Mouse (Mus musculus) erythroid progenitor cell, adult 5-6 weeks (primary cell): Measurements from ENCODE around the gene Oasl1. TPM values are rescaled to one million over a fixed set of nuclear protein-coding genes. Genes with fewer than 3 reads are reported as not detected.
"Not testable (repeated sequence)": the region's sequence is repeated elsewhere in the genome, so short reads cannot be mapped to it uniquely, and the experiment has no call there.

Source experiments
- ATAC-seq: replicated peaks from 2 replicates; pipeline ENCODE4 v1.8.0; 2016; ENCODE audit warnings: moderate number of reproducible peaks, mild to moderate bottlenecking, moderate TSS enrichment, inconsistent platforms; ENCODE audit not compliant: poor library complexity, low FRiP score, severe bottlenecking
- total RNA-seq, 2 experiments: library from RNA; stranded (forward) in 1 of 2; stranded (reverse) in 1 of 2; fragments of 150-400 nt in 1 of 2; fragments of 186-747, 209-891 nt in 1 of 2; gene quantifications; 2 replicates each; pipeline versions ENCODE4 v1.2.3 to v1.2.4; 2015 to 2017; ENCODE audit warnings: low replicate concordance in 2 of 2

Oasl1 gene
- total RNA-seq, 2 experiments from 2014 or later, result 5.4 to 20.0 TPM

DNA sequence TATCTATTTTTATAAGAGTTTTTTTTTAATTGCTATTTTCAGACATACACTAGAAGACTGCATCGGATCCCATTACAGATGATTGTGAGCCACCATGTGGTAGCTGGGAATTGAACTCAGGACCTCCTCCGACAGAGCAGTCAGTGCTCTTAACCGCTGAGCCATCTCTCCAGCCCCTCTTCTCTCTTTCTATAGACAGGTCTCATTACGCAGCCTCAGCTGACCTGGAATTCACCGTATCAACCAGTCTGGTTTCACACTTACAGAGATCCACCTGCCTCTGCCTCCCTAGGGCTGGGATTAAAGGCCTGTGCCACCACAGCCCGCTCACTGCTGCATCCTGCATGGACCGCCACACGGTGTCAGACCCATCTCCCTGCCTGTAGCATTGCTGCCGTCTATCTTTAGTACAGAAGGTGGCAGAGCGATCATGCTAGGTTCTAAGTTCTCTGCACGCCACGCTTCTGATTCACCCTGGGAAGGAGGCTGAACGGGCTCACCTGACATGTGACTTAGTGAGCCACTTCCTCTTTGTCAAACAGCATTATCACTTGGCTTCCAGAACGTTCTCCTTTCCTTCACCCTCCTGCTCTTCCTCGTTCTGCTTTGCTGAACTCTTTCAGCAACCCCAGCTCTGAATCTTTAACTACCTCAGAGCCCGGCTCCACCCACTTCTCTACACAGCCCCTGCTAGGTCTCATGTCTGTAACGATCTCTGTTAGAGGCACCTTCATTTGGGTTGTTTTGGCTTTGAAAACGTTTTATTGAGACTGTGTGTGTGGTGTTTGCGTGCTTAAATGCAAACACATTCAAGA is 1.3 kb upstream of the Oasl1 start:
- ATAC-seq, result peak; percentile 64

DNA sequence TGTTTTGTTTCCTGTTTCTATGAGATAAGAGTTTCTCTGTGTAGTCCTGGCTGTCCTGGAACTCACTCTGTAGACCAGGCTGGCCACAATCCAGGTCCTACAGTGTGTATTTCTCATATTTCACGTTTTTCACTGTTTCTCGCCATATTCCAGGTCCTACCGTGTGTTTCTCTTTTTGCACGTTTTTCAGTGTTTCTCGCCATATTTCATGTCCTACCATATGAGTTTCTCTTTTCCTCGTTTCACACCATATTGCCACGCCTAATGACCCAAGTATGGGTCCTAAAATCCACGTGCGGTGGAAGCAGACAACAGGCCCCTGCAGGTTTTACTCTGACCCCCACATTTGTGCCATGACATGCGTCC is 691 bp upstream of the Oasl1 start:
- peak; percentile 33 for ATAC-seq

DNA sequence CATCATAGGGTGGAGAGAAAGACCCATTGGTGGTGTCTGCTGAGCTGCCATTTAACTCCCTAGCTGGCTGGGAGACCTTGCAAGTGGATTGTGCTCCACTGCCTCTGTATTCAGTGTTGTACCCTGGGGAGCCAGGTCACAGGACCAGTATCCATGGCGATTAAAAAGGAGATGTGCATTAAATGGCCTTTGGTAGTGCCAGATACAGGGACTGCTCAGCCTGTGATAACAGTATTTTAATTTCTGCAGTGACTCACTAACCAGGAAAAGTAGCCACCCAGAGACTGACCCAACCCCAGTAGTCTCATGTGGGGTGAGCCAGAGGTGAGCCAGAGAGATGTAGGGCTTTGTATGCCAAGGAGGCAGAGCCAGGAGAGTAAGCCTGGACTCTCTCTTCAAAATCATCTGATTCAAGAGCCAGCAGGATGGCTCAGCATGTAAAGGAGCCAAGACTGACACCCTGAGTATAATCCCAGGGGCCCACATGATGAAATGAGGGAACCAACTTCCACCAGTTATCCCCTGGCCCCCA is 3.2 kb downstream of the Oasl1 start:
- no peak for ATAC-seq

DNA sequence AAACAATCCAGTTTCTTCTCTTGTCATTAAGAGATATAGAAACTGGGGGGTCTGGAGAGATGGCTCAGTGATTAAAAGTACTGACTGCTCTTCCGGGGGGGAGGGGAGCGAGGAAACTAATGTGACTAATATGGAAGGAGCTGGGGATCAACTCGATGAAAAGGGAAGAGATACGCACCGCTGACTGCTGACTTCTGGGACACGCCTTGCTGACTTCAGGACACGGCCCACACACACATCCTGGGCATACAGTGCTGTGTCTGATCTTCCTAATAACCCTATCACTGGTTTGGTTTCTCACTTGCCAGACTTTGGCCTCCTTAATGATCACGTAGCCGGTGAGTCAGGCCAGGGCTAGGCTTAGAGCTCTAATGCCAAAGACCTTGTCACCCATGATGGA is 3.7 kb downstream of the Oasl1 start:
- no peak for ATAC-seq

DNA sequence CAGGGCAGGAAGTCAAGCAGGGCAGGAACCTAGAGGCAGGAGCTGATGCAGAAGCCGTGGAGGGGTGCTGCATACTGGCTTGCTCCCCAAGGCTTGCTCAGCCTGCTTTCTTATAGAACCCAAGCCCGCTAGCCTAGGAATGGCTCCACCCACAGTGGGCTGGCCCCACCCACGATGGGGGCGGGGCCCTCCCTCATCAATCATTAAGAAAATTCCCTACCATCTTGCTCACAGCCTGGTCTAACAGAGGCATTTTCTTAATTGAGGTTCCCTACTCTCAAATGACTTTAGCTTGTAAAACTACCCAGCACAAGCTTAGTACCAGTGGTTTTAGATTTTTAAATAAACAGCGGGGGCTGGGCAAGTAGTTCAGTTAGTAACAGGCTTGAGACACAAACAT is 8.6 kb downstream of the Oasl1 start:
- no peak for ATAC-seq

DNA sequence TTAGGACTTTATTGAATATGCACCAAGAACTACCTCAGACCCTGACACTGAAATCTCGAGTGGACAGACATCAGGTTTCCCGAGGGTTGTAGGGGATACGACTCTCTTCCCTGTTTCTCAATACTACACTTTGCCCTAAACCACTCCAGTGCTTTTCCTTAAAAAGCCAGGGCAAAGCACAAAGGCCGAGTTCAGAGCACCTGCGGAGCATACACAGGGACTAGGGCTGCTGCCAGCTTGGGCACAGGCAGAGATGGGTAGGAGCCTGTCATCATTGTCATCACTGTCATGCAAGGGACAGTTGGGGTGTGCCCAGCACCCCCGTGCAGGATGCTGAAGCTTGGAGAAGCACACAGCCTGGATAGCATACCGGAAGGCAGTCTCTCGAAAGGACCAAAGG is 10.2 kb downstream of the Oasl1 start:
- ATAC-seq, result no peak

DNA sequence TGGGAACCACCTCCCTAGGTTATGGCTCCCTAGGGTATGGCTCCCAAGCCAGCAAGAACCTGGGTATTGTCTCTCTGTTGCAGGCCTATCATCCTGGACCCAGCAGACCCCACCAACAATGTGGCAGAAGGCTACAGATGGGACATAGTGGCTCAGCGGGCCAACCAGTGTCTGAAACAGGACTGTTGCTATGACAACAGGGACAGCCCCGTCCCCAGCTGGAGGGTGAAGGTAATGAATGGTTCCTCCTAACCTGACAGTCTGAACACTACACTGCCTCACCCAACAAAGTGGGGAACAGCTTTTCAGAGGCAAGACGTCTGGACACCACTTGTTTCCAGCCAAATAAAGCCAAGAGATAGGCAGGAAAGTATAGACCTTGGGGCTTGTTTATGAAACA is 12.8 kb downstream of the Oasl1 start:
- ATAC-seq, result no peak

DNA sequence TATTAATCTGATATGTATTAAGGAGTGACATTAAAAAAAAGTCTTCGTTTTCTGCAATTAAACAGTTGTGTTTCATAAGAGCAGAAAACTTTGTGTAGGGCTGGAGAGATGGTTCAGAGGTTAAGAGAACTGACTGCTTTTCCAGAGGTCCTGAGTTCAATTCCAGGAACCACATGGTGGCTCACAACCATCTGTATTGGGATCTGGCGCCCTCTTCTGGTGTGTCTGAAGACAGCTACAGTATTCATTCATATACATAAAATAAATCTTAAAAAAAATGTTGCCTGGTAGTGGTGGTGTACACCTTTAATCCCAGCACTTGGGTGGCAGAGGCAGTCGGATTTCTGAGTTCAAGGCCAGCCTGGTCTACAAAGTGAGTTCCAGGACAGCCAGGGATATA is 18.1 kb downstream of the Oasl1 start:
- ATAC-seq, result not testable (repeated sequence)

DNA sequence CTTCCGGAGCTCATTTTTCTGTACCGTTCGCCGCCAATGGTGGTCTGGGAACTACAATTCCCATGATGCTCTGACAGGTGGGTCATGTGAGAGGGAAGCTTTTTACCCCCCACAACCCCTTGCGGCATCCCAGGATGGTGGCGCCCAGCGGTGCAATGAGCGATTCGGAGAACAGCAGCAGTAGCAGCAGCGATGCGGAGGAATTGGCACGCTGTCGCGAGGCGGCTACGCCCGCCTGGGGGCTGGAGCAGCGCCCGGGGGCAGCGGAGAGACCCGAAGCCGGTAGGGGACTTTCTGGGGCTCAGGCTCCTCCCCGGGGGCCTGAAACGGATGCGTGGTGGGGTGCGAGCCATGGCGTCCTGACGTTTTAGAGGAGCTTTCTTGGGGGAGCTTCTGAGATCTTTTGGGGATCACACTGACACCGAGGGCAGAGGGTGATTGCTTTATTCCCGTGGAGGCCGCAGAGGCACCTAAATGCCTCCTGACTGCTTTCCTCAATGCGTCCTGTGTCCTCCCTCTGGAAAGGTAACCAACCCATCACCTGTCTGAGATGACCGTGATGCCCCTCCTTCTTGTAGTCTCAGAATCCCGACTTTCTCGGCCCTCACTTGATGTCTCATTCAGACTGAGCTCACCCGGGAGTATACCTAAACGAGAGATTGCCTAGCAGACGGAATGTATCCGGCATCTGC is 19.2 kb downstream of the Oasl1 start, which contains the start of gene 2210016L21Rik:
TSS of gene 2210016L21Rik (plus strand) at position 85 of the 692 bp plus-strand sequence.
- peak; percentile 99 for ATAC-seq

DNA sequence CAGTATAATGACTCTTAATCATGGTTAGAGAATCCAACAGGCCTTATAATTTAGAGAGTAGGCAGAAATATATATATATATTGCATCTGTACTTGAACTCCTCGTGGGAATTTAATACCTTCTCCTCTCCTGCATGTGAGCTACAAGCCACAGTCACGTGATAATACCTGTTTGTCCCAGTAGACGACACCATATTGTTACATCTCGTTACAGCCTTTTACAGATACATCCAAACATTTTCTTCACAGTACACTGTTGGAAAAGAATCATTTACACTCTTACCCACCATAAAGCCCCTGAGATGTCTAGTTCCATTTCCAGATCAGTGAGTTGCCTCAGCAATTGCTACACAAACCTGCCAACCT is 19.7 kb downstream of the Oasl1 start:
- no peak for ATAC-seq

DNA sequence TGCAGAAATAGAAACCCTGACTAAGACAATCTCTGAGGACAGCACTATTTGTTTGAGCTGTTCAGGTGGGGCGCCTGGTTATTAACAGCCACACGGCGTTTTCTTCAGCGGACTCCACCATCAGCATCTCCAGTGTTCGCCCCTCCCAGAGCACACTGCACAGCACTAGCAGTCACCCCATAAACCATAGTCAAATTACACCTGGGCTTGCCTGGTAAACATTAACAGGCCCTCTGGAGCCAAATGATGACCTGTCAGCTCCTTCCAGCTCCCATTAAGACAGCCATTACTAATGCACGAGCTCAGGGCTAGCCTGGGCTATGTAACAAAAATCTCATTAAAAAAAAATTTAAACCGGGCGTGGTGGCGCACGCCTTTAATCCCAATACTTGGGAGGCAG is 22.0 kb downstream of the Oasl1 start:
- ATAC-seq, result no peak

DNA sequence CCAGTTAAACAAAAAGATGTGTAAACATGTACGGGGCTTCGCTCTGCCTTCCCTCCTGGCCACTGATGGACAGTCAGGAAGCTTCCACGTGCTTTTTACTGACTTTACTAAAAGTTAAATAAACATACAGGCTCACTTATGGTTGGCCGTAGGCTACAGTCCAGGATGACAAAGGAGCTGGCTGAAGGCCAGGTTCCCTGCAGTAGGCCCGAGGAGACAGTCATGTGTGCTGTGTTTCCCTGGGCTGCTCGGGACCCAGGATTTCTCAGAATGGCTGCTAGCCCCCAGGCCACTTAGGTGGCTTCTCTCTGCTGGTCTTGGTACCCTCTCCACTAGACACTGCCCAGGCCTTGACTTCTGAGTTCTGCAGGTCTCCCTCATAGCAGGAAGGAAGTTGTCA is 25.9 kb downstream of the Oasl1 start:
- no peak for ATAC-seq

DNA sequence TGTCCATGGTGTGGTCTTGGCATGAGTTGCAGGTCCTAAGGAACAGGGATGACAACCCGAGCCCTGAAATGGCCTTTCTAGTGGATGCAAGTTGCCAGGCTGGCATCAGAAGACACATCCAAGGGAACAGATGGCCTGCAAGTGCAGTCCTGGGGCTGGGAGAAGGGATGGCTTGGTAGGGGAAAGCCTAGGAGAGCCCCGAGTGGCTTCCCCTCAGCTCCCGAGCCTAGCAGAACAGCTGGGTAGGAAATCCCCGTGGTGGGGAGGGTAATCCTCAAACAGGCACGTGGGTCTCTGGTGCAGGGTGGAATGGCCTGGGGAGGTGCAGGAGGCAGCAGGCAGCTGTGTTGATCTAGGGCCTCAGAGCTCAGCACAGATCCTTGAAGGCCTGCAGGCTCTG is 26.3 kb downstream of the Oasl1 start:
- no peak for ATAC-seq

DNA sequence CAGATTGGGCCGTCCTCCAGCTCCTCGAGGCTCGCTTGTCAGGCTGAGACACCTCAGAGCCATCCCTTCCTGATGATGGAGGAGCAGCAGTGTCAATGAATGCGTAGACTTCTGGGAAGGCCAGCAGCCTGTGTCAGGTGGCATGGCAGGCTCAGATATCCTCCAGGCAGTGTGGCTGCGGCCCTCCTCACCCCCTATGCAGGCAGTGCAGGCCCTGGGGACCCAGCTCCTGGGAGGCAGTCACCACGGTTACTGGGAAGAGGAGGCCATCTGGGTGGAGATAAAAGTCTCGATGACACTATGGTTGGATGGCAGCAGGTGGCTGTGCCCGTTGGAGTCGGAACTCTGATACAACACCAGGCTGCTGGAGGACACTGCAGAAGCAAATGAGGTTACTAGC is 26.8 kb downstream of the Oasl1 start:
- ATAC-seq, result no peak

DNA sequence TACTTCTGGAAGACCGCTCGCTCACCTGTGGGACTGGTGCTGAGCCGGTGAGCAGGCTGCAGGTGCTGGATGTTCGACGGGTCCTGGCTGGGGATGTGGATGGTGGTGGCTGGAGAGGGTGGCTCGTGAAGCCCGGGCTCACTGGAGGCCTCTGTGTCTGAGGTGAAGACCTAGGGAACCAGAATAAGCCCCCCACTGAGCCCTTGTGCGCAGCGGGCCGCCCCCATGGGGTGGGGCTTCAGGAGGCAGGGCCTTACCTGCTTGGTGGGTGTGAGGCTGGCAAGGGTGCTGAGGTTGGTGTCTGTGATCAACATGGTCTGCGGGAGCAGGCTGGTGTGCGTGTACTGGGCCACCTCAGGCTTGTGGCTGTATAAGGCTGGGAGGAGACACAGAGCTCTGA is 27.6 kb downstream of the Oasl1 start:
- ATAC-seq, result no peak

DNA sequence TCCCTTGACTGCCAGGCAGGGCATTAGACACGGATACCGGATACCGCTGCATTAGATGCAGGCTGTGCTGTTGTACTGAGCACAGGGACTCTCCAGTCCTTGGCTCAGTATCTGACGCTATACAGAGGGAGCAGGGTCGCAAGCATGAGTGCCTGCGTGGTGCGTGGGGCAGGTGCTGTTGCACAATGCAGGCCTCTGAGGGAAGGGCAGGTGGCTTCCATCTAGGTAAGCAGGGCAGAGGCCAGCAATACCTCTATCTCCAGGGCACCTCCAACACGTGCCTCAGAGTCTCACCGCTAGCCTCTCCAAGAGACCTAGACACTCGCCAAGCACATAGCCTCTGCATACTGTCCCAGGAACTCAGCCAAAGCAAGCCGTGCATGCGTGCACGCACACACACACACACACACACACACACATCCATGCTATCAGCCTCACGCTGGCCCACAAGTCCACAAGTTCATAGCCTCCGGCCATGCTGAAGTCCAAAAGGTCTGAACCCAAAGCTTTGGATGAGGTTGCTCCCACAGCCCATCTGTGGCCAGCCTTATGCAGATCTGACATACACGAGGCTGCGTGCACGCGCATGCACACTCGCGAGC is 28.3 kb downstream of the Oasl1 start:
- no peak for ATAC-seq

DNA sequence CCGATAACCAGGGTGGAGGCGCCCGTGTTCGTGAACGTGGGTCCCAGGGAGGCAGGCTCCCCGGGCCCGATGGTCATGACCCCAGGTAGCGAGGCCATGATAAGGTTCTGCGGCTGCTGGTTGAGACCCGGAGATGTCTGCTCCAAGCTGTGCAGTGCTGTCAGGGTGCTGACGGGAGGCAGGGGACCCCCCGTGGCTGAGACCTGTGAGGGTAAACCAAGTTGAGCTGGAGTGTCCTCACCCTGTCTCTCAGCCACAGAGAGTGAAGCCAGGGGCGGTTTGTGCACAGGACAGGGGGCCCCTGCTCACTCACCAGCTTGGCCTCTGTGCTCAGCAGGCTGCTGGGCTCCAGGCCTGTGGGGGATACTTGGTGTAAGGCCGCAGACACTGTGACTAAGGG is 30.3 kb downstream of the Oasl1 start:
- no peak for ATAC-seq

DNA sequence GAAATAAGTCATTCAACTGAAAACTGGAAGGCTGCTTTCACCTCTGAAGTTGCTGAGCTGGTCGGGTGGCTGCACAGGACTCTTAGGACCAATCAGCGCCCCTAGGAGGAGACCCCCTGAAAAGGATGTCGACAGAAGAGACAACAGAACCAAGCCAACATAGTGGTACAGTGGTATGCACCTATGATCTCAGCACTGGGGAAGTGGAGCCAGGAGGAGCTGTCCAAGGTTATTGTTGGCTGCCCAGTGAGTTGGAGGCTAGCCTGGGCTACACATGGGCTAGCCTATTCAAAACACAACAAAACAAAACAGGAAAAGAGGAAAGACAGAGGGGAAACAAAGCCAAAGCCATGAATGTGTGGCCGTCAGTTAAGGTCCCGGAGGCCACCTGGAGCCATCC is 35.0 kb downstream of the Oasl1 start:
- ATAC-seq, result no peak

DNA sequence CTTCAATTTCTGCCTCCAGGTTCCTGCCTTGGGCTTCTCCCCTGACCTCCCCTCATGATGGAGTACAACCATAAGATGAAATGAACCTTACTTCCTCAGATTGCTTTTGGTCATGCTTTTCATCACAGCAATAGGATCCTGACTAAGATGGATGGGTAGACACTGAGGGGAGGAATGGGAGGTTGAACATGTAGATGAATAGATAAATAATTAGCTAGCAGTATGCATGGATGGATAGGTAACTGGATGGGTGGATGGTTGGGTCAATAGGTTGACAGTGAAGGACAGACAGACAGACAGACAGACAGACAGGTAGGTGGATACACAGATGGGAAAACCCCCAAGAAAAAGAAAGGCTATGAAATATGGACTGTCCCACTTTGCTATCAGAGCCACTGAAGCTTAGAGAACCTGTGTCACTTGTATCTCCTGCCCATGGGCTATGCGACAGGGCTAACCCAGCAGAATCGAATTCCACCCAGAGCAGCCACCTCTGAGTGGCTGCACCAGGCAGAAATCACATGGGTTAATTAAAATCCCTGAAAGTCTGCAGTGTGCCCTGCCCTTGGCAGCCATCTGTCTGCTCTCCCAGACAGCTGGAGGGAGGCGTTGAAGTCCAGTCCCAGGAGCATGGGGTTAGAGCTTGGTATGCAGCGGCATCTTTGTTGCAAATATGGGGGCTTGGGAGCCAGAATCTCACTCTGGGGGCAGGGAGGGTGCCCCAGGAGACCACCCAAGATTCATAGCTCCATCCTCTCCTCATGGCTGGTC is 38.7 kb downstream of the Oasl1 start:
- ATAC-seq, result no peak

DNA sequence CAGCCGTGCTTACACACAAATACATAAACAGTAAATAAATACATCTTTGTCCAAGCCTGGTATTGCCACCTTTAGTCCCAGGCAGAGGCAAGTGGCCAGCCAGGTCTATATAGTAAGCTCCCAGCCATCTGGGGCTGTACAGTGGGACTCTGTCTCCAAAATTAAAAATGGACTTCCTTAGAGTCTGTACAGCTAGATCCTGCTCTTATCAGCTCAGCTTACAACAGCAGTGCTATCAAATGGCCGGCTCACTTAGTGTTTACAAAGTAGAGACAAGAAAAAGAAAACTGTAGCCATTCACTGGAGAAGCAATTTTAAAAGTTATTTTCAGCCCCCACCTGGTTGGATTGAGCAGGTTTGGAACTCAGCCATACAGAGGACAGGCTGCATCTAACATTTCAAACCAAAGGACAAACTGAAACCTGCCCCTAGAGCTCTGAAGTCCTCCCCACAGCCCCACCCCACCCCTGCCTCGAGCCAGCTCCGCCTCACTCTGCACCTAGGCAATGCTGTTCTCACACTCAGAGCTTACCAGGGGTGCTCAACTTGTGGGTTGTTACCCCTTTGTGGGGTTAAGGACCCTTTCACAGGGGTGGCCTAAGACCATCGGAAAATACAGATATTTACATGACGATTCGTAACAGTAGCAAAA is 41.4 kb downstream of the Oasl1 start:
- ATAC-seq, result no peak; the same call in 1 of the 2 replicates
